Mouse (Mus musculus) heart, adult 2 months (tissue): ENCODE data around the gene Eps8. TPM values are rescaled to one million over a fixed set of nuclear protein-coding genes. Genes with fewer than 3 reads are reported as not detected.
A peak's percentile ranks its signal among the peaks of the same experiment; 100 is the strongest.

ENCODE experiments used
- DNase-seq, 2 experiments: peaks; one replicate each; pipeline ENCODE4 v3.0.0; 2021
- H3K27ac ChIP-seq: fragments of 200-600 bp; 2 replicates; pipeline ENCODE4 v1.8.1; 2022
- H3K27me3 ChIP-seq: fragments of 200-500 bp; 2 replicates; pipeline ENCODE4 v1.6.1; 2012; ENCODE audit warnings: mild to moderate bottlenecking, low read length, inconsistent platforms, mixed read lengths; ENCODE audit not compliant: control insufficient read depth, insufficient read depth
- H3K36me3 ChIP-seq: fragments of 200-500 bp; 2 replicates; pipeline ENCODE4 v1.6.1; 2012; ENCODE audit warnings: low read length, inconsistent platforms; ENCODE audit not compliant: control insufficient read depth, insufficient read depth
- H3K4me1 ChIP-seq: fragments of 200-500 bp; 2 replicates; pipeline ENCODE4 v1.6.1; 2011; ENCODE audit warnings: low read length; ENCODE audit not compliant: control insufficient read depth, insufficient read depth
- H3K4me3 ChIP-seq: fragments of 200-600 bp; 2 replicates; pipeline ENCODE4 v1.8.1; 2022
- H3K79me2 ChIP-seq: fragments of 200-500 bp; replicated peaks from 2 replicates; pipeline ENCODE4 v1.6.1; 2012; ENCODE audit warnings: mild to moderate bottlenecking, inconsistent platforms, low read length, moderate library complexity, mixed read lengths; ENCODE audit not compliant: control insufficient read depth, insufficient read depth
- H3K9ac ChIP-seq: fragments of 200-500 bp; 2 replicates; pipeline ENCODE4 v1.6.1; 2012; ENCODE audit warnings: low read depth, mild to moderate bottlenecking, control low read depth, inconsistent platforms, low read length, mixed read lengths
- CTCF ChIP-seq: fragments of 200-600 bp; IDR thresholded peaks from 2 replicates; pipeline ENCODE4 v1.8.1; 2022; ENCODE audit warnings: antibody characterized with exemption, mild to moderate bottlenecking, moderate library complexity
- EP300 ChIP-seq: fragments of 200-500 bp; IDR thresholded peaks from 2 replicates; pipeline ENCODE4 v1.6.1; 2011; ENCODE audit warnings: low read depth, low read length, control low read depth; ENCODE audit not compliant: insufficient read depth
- POLR2A ChIP-seq: fragments of 200-500 bp; IDR thresholded peaks from 2 replicates; pipeline ENCODE4 v1.6.1; 2011; ENCODE audit warnings: mild to moderate bottlenecking, low read depth, low read length, control low read depth; ENCODE audit not compliant: insufficient read depth
- WGBS: fragments of 180-500 bp; shearing (Covaris S2); methylation state at CpG from one replicate; pipeline ENCODE4 v1.1.7; 2018; 5-methylcytosine and 5-hydroxymethylcytosine counted together
- intact Hi-C: fragments of 180-260 bp; cut with DNase I; formaldehyde crosslinking; loops from one replicate; pipeline ENCODE4 v1.15.1; 2025
- polyA plus RNA-seq: library from polyadenylated mRNA; depleted of rRNA; stranded (reverse); fragments of >200 nt; gene quantifications from 2 replicates; pipeline ENCODE4 v1.2.3, GENCODE M21; 2012
- total RNA-seq, 2 experiments: library from RNA; stranded (reverse); gene quantifications; 2 replicates each; pipeline ENCODE4 v1.2.3; 2021

The Eps8 gene
- total and polyA plus RNA-seq, 3 experiments = 6.7 to 12.2 (median 11.6) TPM

DNA sequence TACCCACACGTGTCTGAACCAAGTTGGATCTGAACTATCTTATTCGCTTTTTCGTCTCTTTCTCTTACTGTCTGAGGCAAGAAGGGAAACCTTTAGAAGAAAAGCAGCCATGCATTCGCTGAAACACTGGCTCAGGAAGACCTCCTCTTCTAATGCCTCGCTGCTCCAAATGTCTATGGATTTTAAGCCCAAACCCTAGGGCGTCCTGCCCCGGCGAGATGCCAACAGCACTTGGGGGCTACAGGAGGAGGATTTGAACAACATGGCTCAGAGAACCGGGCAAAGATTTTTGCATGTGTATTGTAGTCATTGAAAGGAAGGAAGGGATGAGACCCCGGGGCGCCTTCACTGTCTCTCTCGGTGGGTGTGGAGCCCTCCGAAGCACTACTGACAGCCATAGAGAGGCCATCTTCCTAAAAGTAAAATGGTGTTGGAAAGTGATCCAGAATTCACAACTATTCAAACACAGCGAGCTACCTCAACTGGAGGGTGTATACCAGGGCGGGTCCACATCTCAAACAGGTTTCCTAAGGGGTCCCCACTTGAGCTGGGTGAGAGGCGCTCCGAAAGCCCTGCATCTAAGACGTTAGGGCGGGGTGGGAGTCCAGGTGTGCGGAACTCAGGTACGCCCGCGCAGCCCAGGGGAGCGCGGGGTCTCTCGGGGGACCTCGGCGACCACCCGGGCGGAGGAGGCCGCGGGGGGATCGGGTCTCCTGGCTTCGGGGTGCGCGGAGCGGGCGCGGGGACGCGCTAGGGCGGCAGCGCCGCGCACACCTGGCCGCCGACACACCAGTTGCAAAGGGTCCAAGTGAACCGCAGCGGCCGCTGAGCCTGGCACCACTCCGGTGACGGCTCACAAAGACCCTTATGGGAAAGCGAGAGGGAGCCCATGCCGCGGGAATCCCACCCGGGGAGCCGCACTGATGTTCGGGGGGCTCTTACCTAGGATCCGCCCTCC, 6.3 kb downstream of the Eps8 start:
- no peak for TF ChIP-seq CTCF
- TF ChIP-seq EP300 = no peak
- TF ChIP-seq POLR2A = no peak
- Histone ChIP-seq H3K4me3 (peak overlapping the region; percentile 77), H3K27ac (peak overlapping the region; percentile 81), H3K79me2 (no peaks in the 10 kb centered on the region), H3K36me3 (no peaks in the 10 kb centered on the region), H3K4me1 (peaks cover 1% of the 10 kb centered on the region; the same call in 1 of the 2 replicates), H3K9ac (peak overlapping the region; percentile 95), H3K27me3 (no peaks in the 10 kb centered on the region)
- intact Hi-C loops = loop anchor here (1.0 to 5.0 kb wide), 3 partner anchors 74 to 193 kb away; no protein-coding TSS in a partner anchor
- DNase-seq = peak; percentile 22 to 61
- WGBS = 3% methylated on average over 59 of the region's 59 CpGs

DNA sequence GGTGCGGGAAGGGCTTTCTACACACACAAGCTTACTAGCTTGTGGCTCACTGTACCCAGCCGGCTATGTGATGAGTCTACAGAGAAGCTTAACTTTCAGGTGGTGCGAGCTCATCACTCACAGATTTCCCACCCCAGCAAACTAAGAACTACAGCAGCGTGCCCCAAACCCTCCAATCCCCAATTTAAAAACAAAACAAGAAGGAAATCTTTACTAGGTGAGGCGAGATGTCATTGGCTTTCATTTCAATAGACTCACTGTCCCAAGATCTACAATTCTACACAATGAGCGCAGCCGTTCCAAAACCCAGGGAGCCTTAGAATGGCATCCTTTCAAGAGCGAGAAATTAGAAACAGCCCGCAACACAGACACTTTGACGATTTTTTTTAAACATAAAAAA, 7.0 kb downstream of the Eps8 start:
- TF ChIP-seq POLR2A = no peak
- no peak for TF ChIP-seq EP300
- TF ChIP-seq CTCF = no peak
- Histone ChIP-seq H3K27me3 (no peaks in the 10 kb centered on the region), H3K4me1 (peaks cover 1% of the 10 kb centered on the region; the same call in 1 of the 2 replicates), H3K36me3 (no peaks in the 10 kb centered on the region), H3K27ac (peak overlapping the region; percentile 81), H3K79me2 (no peaks in the 10 kb centered on the region), H3K9ac (no peak overlapping the region), H3K4me3 (peak overlapping the region; percentile 77)
- 29% methylated on average over 10 of the region's 10 CpGs for WGBS
- DNase-seq = peak in 1 of 2 experiments; percentile 31
- intact Hi-C loops = loop anchor here (2.0 to 5.0 kb wide), 2 partner anchors 75 to 85 kb away; no protein-coding TSS in a partner anchor

DNA sequence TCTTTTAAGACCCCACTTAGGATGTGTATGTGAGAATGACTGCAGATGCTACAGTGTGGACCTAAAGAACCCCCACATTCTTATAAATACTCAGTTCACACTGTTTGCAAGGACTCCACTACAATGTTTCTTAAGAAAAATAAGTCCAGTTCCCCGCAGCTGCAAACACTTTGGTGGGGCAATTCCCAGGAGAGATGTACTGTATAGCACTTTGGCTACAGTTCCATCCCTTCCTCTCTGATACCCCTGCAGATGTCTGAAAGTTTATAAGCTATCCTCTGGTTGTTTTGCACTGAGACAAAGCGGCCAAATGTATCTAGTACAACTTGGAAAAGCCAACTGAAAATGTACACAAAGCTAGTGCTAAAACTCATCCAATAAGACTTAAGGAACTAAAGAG, 8.0 kb downstream of the Eps8 start:
- peaks cover 1% of the 10 kb centered on the region; the same call in 1 of the 2 replicates for H3K4me1 ChIP-seq
- intact Hi-C loops = loop anchor here (5.0 kb wide), 1 partner anchor 84 kb away; no protein-coding TSS in a partner anchor
- peak overlapping the region; percentile 27; the same call in 1 of the 2 replicates for H3K27ac ChIP-seq
- WGBS = 47% methylated on average over 2 of the region's 2 CpGs
- H3K4me3 ChIP-seq = peak overlapping the region; percentile 77; the same call in 1 of the 2 replicates
- no peaks in the 10 kb centered on the region for H3K79me2 ChIP-seq
- DNase-seq = no peak
- no peaks in the 10 kb centered on the region for H3K36me3 ChIP-seq
- TF ChIP-seq POLR2A = no peak
- no peak for TF ChIP-seq EP300
- no peak for TF ChIP-seq CTCF
- H3K9ac ChIP-seq = no peak overlapping the region
- H3K27me3 ChIP-seq = no peaks in the 10 kb centered on the region

DNA sequence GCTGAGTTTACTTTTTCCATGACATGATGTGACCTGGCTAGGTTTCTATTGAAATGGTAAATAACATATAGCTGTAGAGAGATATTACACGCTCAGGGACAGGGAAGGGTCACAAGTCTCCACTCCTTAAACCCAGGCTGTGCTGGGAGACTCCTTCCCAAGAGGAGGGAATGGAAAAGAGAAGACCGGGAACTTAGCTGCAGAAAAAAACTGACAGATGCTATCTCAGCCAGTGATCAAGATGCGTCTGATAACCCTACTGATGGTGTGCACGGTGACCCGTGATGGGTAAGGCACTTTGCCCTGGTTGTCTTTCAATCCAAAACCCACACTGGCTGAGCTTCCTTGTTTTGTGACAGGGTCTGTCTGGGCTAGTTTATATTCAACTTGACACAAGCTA, 9.8 kb downstream of the Eps8 start:
- H3K9ac ChIP-seq = no peak overlapping the region
- no peaks in the 10 kb centered on the region for H3K36me3 ChIP-seq
- intact Hi-C loops = loop anchor here (5.0 kb wide), 1 partner anchor 83 kb away; no protein-coding TSS in a partner anchor
- H3K4me3 ChIP-seq = no peak overlapping the region
- H3K27me3 ChIP-seq = no peaks in the 10 kb centered on the region
- 81% methylated on average over 5 of the region's 5 CpGs for WGBS
- H3K79me2 ChIP-seq = no peaks in the 10 kb centered on the region
- peak in 1 of 2 experiments; percentile 10 for DNase-seq
- TF ChIP-seq CTCF (no peak), EP300 (no peak), POLR2A (no peak)
- H3K4me1 ChIP-seq = peaks cover 1% of the 10 kb centered on the region; the same call in 1 of the 2 replicates
- H3K27ac ChIP-seq = no peak overlapping the region

DNA sequence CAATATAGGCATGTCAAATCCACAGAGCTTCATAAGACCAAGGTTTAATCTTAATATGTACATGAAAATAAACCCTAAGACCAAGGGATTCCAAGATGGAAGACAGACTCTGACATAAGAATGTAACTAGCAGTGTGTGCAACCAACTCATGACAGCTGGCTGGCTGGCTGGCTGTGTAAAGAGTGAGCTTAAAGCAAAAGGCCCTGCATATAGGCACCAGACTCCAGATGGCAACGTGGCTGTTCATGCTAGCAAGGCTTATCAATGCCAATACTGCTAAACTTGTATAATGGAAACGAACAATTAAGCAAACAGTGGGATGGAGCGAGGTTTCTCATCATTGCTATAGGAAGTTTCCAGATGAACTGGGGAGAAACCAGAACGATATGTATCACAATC, 10.9 kb downstream of the Eps8 start:
- Histone ChIP-seq H3K4me1 (peaks cover 3% of the 10 kb centered on the region), H3K27ac (no peak overlapping the region), H3K9ac (no peak overlapping the region), H3K27me3 (no peaks in the 10 kb centered on the region), H3K79me2 (no peaks in the 10 kb centered on the region), H3K36me3 (peaks cover 2% of the 10 kb centered on the region; the same call in 1 of the 2 replicates), H3K4me3 (no peak overlapping the region)
- intact Hi-C loops = no loop called here
- no peak for TF ChIP-seq EP300
- TF ChIP-seq CTCF = no peak
- no peak for TF ChIP-seq POLR2A
- WGBS = 85% methylated on average over 4 of the region's 4 CpGs
- no peak for DNase-seq
